ENCODE assay signal across 8 mouse cellular contexts in genomic region chr9:89211065-89211858, GRCm38 (mm10). TPM values are rescaled to one million over a fixed set of nuclear protein-coding genes. Genes with fewer than 3 reads are reported as not detected.
DNase-seq lines count a peak whose midpoint lies in the region; ATAC-seq and TF ChIP-seq lines count a peak whose summit lies in the region.
"Not testable (repeated sequence)": the region's sequence is repeated elsewhere in the genome, so short reads cannot be mapped to it uniquely, and the experiment has no call there.

No protein-coding gene starts in this region.

- H3K27me3 ChIP-seq in forebrain, embryonic 11.5 days (ENCODE audit: control insufficient read depth, insufficient read depth, low read length); heart, embryonic 14.5 days (ENCODE audit: control insufficient read depth, insufficient read depth, low read length); kidney, embryonic 16.5 days (ENCODE audit: insufficient read depth, low read length); limb, embryonic 14.5 days (ENCODE audit: control insufficient read depth, insufficient read depth, low read length); midbrain, embryonic 16.5 days (ENCODE audit: control insufficient read depth, insufficient read depth, low read depth, low read length): not testable (repeated sequence)

- H3K4me3 ChIP-seq in bone marrow macrophage, adult 2 months (ENCODE audit: insufficient read depth, low read length) = peak overlapping the region; percentile 54
- H3K4me3 ChIP-seq in forebrain, embryonic 11.5 days (ENCODE audit: low read depth, low read length) = peak overlapping the region; percentile 22; the same call in 1 of the 2 replicates
- peak overlapping the region; percentile 33 to 44 for H3K4me3 ChIP-seq in heart, embryonic 14.5 days (ENCODE audit: control insufficient read depth in 1 of 2, insufficient read depth in 1 of 2, low read depth in 1 of 2, low read length in 2 of 2)
- peak overlapping the region; percentile 34 for H3K4me3 ChIP-seq in kidney, embryonic 16.5 days (ENCODE audit: low read length)
- peak overlapping the region; percentile 31 for H3K4me3 ChIP-seq in limb, embryonic 14.5 days (replicated peaks; ENCODE audit: low read length)
- peak overlapping the region; percentile 30 for H3K4me3 ChIP-seq in midbrain, embryonic 16.5 days (ENCODE audit: low read depth, low read length)

- H3K9me3 ChIP-seq in forebrain, embryonic 11.5 days (ENCODE audit: control insufficient read depth, low read length); heart, embryonic 14.5 days (ENCODE audit: control insufficient read depth, low read length); kidney, embryonic 16.5 days (ENCODE audit: low read length); limb, embryonic 14.5 days (ENCODE audit: control insufficient read depth, low read length); midbrain, embryonic 16.5 days (replicated peaks; ENCODE audit: control insufficient read depth, low read length, poor library complexity, severe bottlenecking): not testable (repeated sequence)

- peak overlapping the region; percentile 31; the same call in 1 of the 2 replicates for H3K4me2 ChIP-seq in forebrain, embryonic 11.5 days (ENCODE audit: low read depth, low read length, severe bottlenecking)
- H3K4me2 ChIP-seq in heart, embryonic 14.5 days (ENCODE audit: low read length) = peak overlapping the region; percentile 58
- H3K4me2 ChIP-seq in kidney, embryonic 16.5 days (replicated peaks; ENCODE audit: low read depth, low read length) = peak overlapping the region; percentile 45
- H3K4me2 ChIP-seq in limb, embryonic 14.5 days (replicated peaks; ENCODE audit: low read depth, low read length, severe bottlenecking) = peak overlapping the region; percentile 45
- peak overlapping the region; percentile 52 for H3K4me2 ChIP-seq in midbrain, embryonic 16.5 days (ENCODE audit: low read length)

- 7% methylated on average over 11 of the region's 44 CpGs for WGBS in forebrain, embryonic 11.5 days
- WGBS in heart, embryonic 14.5 days = 13% methylated on average over 5 of the region's 44 CpGs
- WGBS in kidney, embryonic 16.5 days = 11% methylated on average over 5 of the region's 44 CpGs
- WGBS in limb, embryonic 14.5 days = 8% methylated on average over 7 of the region's 44 CpGs
- 13% methylated on average over 6 of the region's 44 CpGs for WGBS in midbrain, embryonic 16.5 days

- peak overlapping the region; percentile 78 for H3K27ac ChIP-seq in bone marrow macrophage, adult 2 months (ENCODE audit: insufficient read depth, low read depth, low read length)
- H3K27ac ChIP-seq in forebrain, embryonic 11.5 days (ENCODE audit: low read depth, low read length); midbrain, embryonic 16.5 days (ENCODE audit: low read length): not testable (repeated sequence)
- H3K27ac ChIP-seq in heart, embryonic 14.5 days (replicated peaks in 1 of 2; ENCODE audit: control insufficient read depth in 1 of 2, insufficient read depth in 1 of 2, low read depth in 2 of 2, low read length in 2 of 2) = peak overlapping the region; percentile 55 to 86; a peak in 3 of 4 replicates
- peak overlapping the region; percentile 68; the same call in 1 of the 2 replicates for H3K27ac ChIP-seq in kidney, embryonic 16.5 days (ENCODE audit: low read length)
- peak overlapping the region; percentile 68; the same call in 1 of the 2 replicates for H3K27ac ChIP-seq in limb, embryonic 14.5 days (replicated peaks; ENCODE audit: low read depth, low read length)

- not testable (repeated sequence) for H3K4me1 ChIP-seq in bone marrow macrophage, adult 2 months (ENCODE audit: control insufficient read depth, insufficient read depth, low read length); forebrain, embryonic 11.5 days (replicated peaks; ENCODE audit: control insufficient read depth, insufficient read depth, low read length); heart, embryonic 14.5 days (ENCODE audit: control insufficient read depth in 2 of 2, insufficient read depth in 2 of 2, low read length in 2 of 2); kidney, embryonic 16.5 days (ENCODE audit: insufficient read depth, low read length); limb, embryonic 14.5 days (ENCODE audit: control insufficient read depth, insufficient read depth, low read length); midbrain, embryonic 16.5 days (ENCODE audit: control insufficient read depth, insufficient read depth, low read length)

- peak; percentile 97 for ATAC-seq in forebrain, embryonic 11.5 days (replicated peaks; ENCODE audit: low FRiP score)
- peak; percentile 90 for ATAC-seq in heart, embryonic 14.5 days (ENCODE audit: insufficient number of reproducible peaks, insufficient read depth, low FRiP score, low read depth)
- peak; percentile 96 for ATAC-seq in kidney, embryonic 16.5 days (ENCODE audit: low FRiP score, low TSS enrichment)
- ATAC-seq in limb, embryonic 14.5 days (ENCODE audit: low FRiP score, low read depth) = peak; percentile 94
- ATAC-seq in midbrain, embryonic 16.5 days = peak; percentile 97

- not testable (repeated sequence) for H3K36me3 ChIP-seq in forebrain, embryonic 11.5 days (ENCODE audit: control insufficient read depth, insufficient read depth, low read length); heart, embryonic 14.5 days (ENCODE audit: control insufficient read depth, insufficient read depth, low read length); kidney, embryonic 16.5 days (ENCODE audit: insufficient read depth, low read length); limb, embryonic 14.5 days (ENCODE audit: control insufficient read depth, insufficient read depth, low read length); midbrain, embryonic 16.5 days (ENCODE audit: control insufficient read depth, insufficient read depth, low read length)

- not testable (repeated sequence) for H3K9ac ChIP-seq in forebrain, embryonic 11.5 days (ENCODE audit: low read length); kidney, embryonic 16.5 days (replicated peaks; ENCODE audit: low read length); midbrain, embryonic 16.5 days (ENCODE audit: low read depth, low read length)
- H3K9ac ChIP-seq in heart, embryonic 14.5 days (ENCODE audit: low read length) = peak overlapping the region; percentile 52; the same call in 1 of the 2 replicates
- H3K9ac ChIP-seq in limb, embryonic 14.5 days (ENCODE audit: low read depth, low read length, severe bottlenecking) = peak overlapping the region; percentile 36; the same call in 1 of the 2 replicates

- DNase-seq in B cell, adult 2 months = peak; percentile 85 to 93
- DNase-seq in forebrain, embryonic 11.5 days (ENCODE audit: low spot score) = not testable (repeated sequence)
- DNase-seq in limb, embryonic 14.5 days (ENCODE audit: low spot score) = peak; percentile 4
- peak; percentile 69 to 92 for DNase-seq in spleen, postnatal 10 days (ENCODE audit: low spot score in 2 of 2)

- not testable (repeated sequence) for TF ChIP-seq CTCF in bone marrow macrophage, adult 2 months (IDR thresholded peaks at IDR 0.05; ENCODE audit: low read depth, low read length)

- not testable (repeated sequence) for TF ChIP-seq POLR2A in bone marrow macrophage, adult 2 months (IDR thresholded peaks at IDR 0.05; ENCODE audit: borderline replicate concordance, low read depth, low read length); limb, embryonic 14.5 days (IDR thresholded peaks at IDR 0.05; ENCODE audit: borderline replicate concordance, extremely low read depth, insufficient read depth, insufficient read length)

RNA-seq across cellular contexts. Expression of gene Mthfs, which starts 0.8 kb away (rescaled TPM):
- polyA plus RNA-seq in bone marrow macrophage, adult 2 months (2012; ENCODE audit: insufficient read depth, insufficient read length, missing spikeins) = 50.4 and 80.4 TPM in 2 replicates
- 9.6 and 15.0 TPM in 2 replicates for polyA plus RNA-seq in forebrain, embryonic 11.5 days (2014; fragmentation: Nextera tagmentation; extraction: Ambion mirVana)
- polyA plus RNA-seq in heart, embryonic 14.5 days (2014; fragmentation: Nextera tagmentation; extraction: Ambion mirVana) = 14.4 and 20.6 TPM in 2 replicates
- polyA plus RNA-seq in kidney, embryonic 16.5 days (2015; fragmentation: Nextera tagmentation; extraction: Ambion mirVana) = 27.7 and 28.2 TPM in 2 replicates
- 16.3 and 20.1 TPM in 2 replicates for polyA plus RNA-seq in limb, embryonic 14.5 days (2012; rRNA removed)
- 28.2 and 29.3 TPM in 2 replicates for polyA plus RNA-seq in limb, embryonic 14.5 days (2014; fragmentation: Nextera tagmentation; extraction: Ambion mirVana)
- 11.3 and 12.9 TPM in 2 replicates for polyA plus RNA-seq in midbrain, embryonic 16.5 days (2015; fragmentation: Nextera tagmentation; extraction: Ambion mirVana)

RNA-seq across cellular contexts. Expression of gene Gm29094, which starts 12.1 kb away (rescaled TPM):
- not detected in 2 replicates for polyA plus RNA-seq in bone marrow macrophage, adult 2 months (2012; ENCODE audit: insufficient read depth, insufficient read length, missing spikeins)
- polyA plus RNA-seq in forebrain, embryonic 11.5 days (2014; fragmentation: Nextera tagmentation; extraction: Ambion mirVana) = 0.33 and 1.3 TPM in 2 replicates
- not detected in 2 replicates for polyA plus RNA-seq in heart, embryonic 14.5 days (2014; fragmentation: Nextera tagmentation; extraction: Ambion mirVana)
- polyA plus RNA-seq in kidney, embryonic 16.5 days (2015; fragmentation: Nextera tagmentation; extraction: Ambion mirVana) = 0.66 TPM in 1 of 2 replicates, not detected in the other
- polyA plus RNA-seq in limb, embryonic 14.5 days (2012; rRNA removed) = not detected in 2 replicates
- polyA plus RNA-seq in limb, embryonic 14.5 days (2014; fragmentation: Nextera tagmentation; extraction: Ambion mirVana) = 0.43 and 0.69 TPM in 2 replicates
- not detected in 2 replicates for polyA plus RNA-seq in midbrain, embryonic 16.5 days (2015; fragmentation: Nextera tagmentation; extraction: Ambion mirVana)

RNA-seq across cellular contexts. Expression of gene Bcl2a1b, which starts 12.3 kb away (rescaled TPM):
- 6.7 and 8.9 TPM in 2 replicates for polyA plus RNA-seq in bone marrow macrophage, adult 2 months (2012; ENCODE audit: insufficient read depth, insufficient read length, missing spikeins)
- polyA plus RNA-seq in forebrain, embryonic 11.5 days (2014; fragmentation: Nextera tagmentation; extraction: Ambion mirVana) = 0.77 TPM in 1 of 2 replicates, not detected in the other
- 2.3 and 3.2 TPM in 2 replicates for polyA plus RNA-seq in heart, embryonic 14.5 days (2014; fragmentation: Nextera tagmentation; extraction: Ambion mirVana)
- 1.0 and 1.2 TPM in 2 replicates for polyA plus RNA-seq in kidney, embryonic 16.5 days (2015; fragmentation: Nextera tagmentation; extraction: Ambion mirVana)
- 0.90 and 1.4 TPM in 2 replicates for polyA plus RNA-seq in limb, embryonic 14.5 days (2012; rRNA removed)
- 1.1 and 2.1 TPM in 2 replicates for polyA plus RNA-seq in limb, embryonic 14.5 days (2014; fragmentation: Nextera tagmentation; extraction: Ambion mirVana)
- 1.4 and 2.2 TPM in 2 replicates for polyA plus RNA-seq in midbrain, embryonic 16.5 days (2015; fragmentation: Nextera tagmentation; extraction: Ambion mirVana)
